Mouse (Mus musculus) gonadal fat pad, adult 2 months (tissue): Measurements from ENCODE around the gene Hbq1b. TPM values are rescaled to one million over a fixed set of nuclear protein-coding genes. Genes with fewer than 3 reads are reported as not detected.
"Not testable (repeated sequence)": the region's sequence is repeated elsewhere in the genome, so short reads cannot be mapped to it uniquely, and the experiment has no call there.

Experiments
- DNase-seq: peaks from one replicate; pipeline ENCODE4 v3.0.0-alpha.2; 2012; ENCODE audit warnings: low read depth
- polyA plus RNA-seq: library from polyadenylated mRNA; depleted of rRNA; stranded (reverse); fragments of >200 nt; gene quantifications from 2 replicates; pipeline ENCODE4 v1.2.3, GENCODE M21; 2012

The Hbq1b gene
- polyA plus RNA-seq, 1 experiment = 0.24 TPM

GRCm38 (mm10) chr11:32267188-32267884 is 19.4 kb upstream of the Hbq1b start, which contains the start of gene Nprl3:
Gene Nprl3 (minus strand): TSS chr11:32267707.
- peak; percentile 23 for DNase-seq

GRCm38 (mm10) chr11:32267964-32268363 is 18.8 kb upstream of the Hbq1b start:
- DNase-seq = no peak

GRCm38 (mm10) chr11:32268952-32269351 is 17.8 kb upstream of the Hbq1b start:
- no peak for DNase-seq

- DNase-seq = no peak
Observed at GRCm38 (mm10) chr11:32271178-32271577, 15.6 kb upstream of the Hbq1b start.

GRCm38 (mm10) chr11:32276347-32276746 is 10.4 kb upstream of the Hbq1b start, which contains the start of gene Hba-x:
Gene Hba-x (plus strand): TSS chr11:32276400.
- DNase-seq = no peak

- DNase-seq = no peak
Observed at GRCm38 (mm10) chr11:32277736-32278457, 8.9 kb upstream of the Hbq1b start.

GRCm38 (mm10) chr11:32278458-32278957 is 8.3 kb upstream of the Hbq1b start:
- DNase-seq = no peak

- DNase-seq = no peak
Observed at GRCm38 (mm10) chr11:32280646-32281045, 6.1 kb upstream of the Hbq1b start.

- no peak for DNase-seq
Observed at GRCm38 (mm10) chr11:32281416-32282144, 5.2 kb upstream of the Hbq1b start.

- DNase-seq = not testable (repeated sequence)
Observed at GRCm38 (mm10) chr11:32283091-32283777, 3.5 kb upstream of the Hbq1b start, which contains the start of gene Hba-a1. Gene Hba-a1 (plus strand): TSS chr11:32283511.

- DNase-seq = not testable (repeated sequence)
Observed at GRCm38 (mm10) chr11:32284582-32284981, 2.2 kb upstream of the Hbq1b start.

GRCm38 (mm10) chr11:32285031-32285775 is 1.6 kb upstream of the Hbq1b start:
- DNase-seq = no peak

- not testable (repeated sequence) for DNase-seq
Observed at GRCm38 (mm10) chr11:32285887-32286286, 878 bp upstream of the Hbq1b start.

GRCm38 (mm10) chr11:32287493-32287825 is 694 bp downstream of the Hbq1b start:
- no peak for DNase-seq

- DNase-seq = not testable (repeated sequence)
Observed at GRCm38 (mm10) chr11:32292819-32293218, 6.1 kb downstream of the Hbq1b start.

GRCm38 (mm10) chr11:32293479-32293878 is 6.7 kb downstream of the Hbq1b start:
- DNase-seq = not testable (repeated sequence)

GRCm38 (mm10) chr11:32296203-32296602 is 9.4 kb downstream of the Hbq1b start, which contains the start of gene Hba-a2:
Gene Hba-a2 (plus strand): TSS chr11:32296489.
- DNase-seq = not testable (repeated sequence)

GRCm38 (mm10) chr11:32297417-32297816 is 10.7 kb downstream of the Hbq1b start:
- DNase-seq = not testable (repeated sequence)

- no peak for DNase-seq
Observed at GRCm38 (mm10) chr11:32297866-32298531, 11.2 kb downstream of the Hbq1b start.

GRCm38 (mm10) chr11:32298532-32298918 is 11.8 kb downstream of the Hbq1b start:
- DNase-seq = no peak
